Mouse (Mus musculus): ENCODE measurements around the gene Eif4g3. TPM values are rescaled to one million over a fixed set of nuclear protein-coding genes. Genes with fewer than 3 reads are reported as not detected.

Gene Eif4g3
- 38.9 and 42.7 TPM in 2 replicates for polyA plus RNA-seq (2015; fragmentation: Nextera tagmentation; extraction: Ambion mirVana)

DNA sequence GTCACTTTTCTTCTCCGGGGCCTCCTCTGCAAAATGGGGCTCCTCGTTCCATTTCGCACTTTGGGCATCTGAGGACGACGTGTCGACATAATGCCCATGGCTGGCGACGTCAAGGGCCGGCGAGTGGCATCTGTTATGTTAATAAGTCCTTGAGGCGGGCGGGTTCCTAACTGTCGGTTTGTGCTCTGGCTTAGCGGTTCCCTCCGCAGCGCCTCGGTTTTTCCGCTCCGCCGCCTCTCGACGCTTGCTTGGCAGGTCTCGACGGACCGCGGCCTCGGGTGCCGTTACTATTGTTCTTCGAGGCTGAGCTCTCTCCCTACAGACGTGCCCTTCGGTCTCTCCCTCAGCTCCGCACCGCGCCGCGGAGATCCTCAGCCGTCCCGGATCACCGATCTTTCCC is at the start of gene Eif4g3:
Gene Eif4g3 (plus strand): TSS at position 133 of the 400 bp plus-strand sequence.
- peak within 1 kb of the TSS; percentile 95 for H3K27ac ChIP-seq
- H3K4me1 ChIP-seq: peaks cover 26% of the 10 kb centered on the region
- no peaks in the 10 kb centered on the region for H3K9me3 ChIP-seq
- peak within 1 kb of the TSS; percentile 86 for H3K4me2 ChIP-seq
- H3K9ac ChIP-seq: peak within 1 kb of the TSS; percentile 98
- H3K36me3 ChIP-seq: peaks cover 14% of the 10 kb centered on the region
- WGBS: 2% methylated on average over 39 of the region's 39 CpGs
- peak within 1 kb of the TSS; percentile 95 for H3K4me3 ChIP-seq
- peaks cover 27% of the 10 kb centered on the region for H3K27me3 ChIP-seq
- no peak; the same call in 1 of the 2 replicates for ATAC-seq (ENCODE audit: insufficient number of reproducible peaks, insufficient read depth, low FRiP score, low TSS enrichment, low read depth)

DNA sequence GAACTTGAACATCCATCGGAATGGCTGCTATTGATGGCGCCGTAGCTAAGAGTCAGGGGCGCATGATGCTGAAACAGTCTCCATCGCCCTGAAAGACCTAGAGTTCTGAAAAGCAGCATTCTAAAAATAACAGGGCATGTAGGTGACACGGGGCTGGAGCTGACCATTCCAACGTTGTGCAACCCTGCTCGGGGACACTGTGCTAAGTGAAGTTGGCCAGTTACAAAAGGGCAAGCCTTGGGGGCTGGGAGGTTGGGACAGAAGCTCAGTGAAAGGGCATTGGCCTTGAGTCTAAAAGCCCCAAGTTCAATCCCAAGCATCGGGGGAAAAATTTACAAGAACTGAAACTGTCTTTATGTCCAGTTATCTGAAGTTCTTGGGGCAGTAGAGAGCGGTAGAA is 49.3 kb upstream of the Eif4g3 start:
- WGBS: 88% methylated on average over 10 of the region's 10 CpGs
- H3K36me3 ChIP-seq: peaks cover 98% of the 10 kb centered on the region

DNA sequence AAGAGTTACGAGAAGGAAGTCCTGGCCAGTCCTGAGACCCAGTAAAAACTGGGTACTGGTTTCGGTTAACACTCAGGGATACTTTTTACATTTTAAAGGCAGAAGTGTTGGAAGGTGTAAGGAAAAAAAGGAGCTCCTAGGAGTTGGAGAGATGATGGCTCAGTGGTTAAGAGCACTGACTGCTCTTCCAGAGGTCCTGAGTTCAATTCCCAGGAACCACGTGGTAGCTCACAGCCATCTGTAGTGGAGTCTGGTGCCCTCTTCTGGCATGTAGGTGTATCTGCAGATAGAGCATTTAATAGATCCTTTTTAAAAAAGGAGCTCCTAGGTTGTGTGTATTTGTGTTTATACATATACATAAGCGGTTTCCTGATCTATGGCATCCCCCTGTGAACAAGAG is 47.4 kb upstream of the Eif4g3 start:
- Histone ChIP-seq H3K4me3 (no peak overlapping the region), H3K9me3 (no peaks in the 10 kb centered on the region), H3K27ac (no peak overlapping the region), H3K9ac (no peak overlapping the region), H3K36me3 (peaks cover 98% of the 10 kb centered on the region), H3K4me2 (no peak overlapping the region), H3K27me3 (no peaks in the 10 kb centered on the region), H3K4me1 (peaks cover 5% of the 10 kb centered on the region; the same call in 1 of the 2 replicates)
- WGBS: 71% methylated on average over 4 of the region's 4 CpGs
- no peak for ATAC-seq (ENCODE audit: insufficient number of reproducible peaks, insufficient read depth, low FRiP score, low TSS enrichment, low read depth)

More for the DNA sequence above, 49.3 kb upstream of the Eif4g3 start:
- Histone ChIP-seq H3K27me3 (no peaks in the 10 kb centered on the region), H3K4me1 (peaks cover 5% of the 10 kb centered on the region; the same call in 1 of the 2 replicates), H3K9me3 (no peaks in the 10 kb centered on the region), H3K9ac (no peak overlapping the region), H3K4me3 (no peak overlapping the region), H3K4me2 (no peak overlapping the region), H3K27ac (no peak overlapping the region)
- no peak for ATAC-seq (ENCODE audit: insufficient number of reproducible peaks, insufficient read depth, low FRiP score, low TSS enrichment, low read depth)

DNA sequence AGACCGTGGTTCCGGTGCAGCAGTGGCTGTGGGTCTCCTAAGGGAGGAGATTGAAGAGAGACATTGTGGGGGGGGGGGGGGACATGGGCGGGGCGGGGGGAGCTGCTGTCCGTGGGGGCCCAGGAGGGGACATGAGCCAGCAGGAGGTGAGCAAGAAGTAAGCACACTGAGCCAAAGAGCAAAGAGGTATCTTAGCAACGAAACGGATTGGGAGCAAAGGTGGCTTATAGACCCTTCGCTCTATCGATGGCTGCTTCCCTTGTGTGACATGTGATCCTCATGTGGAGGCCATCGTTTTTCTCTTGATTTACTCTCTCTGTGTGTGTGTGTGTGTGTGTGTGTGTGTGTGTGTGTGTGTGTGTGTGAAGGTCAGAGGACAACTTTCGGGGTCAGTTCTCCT is 46.4 kb upstream of the Eif4g3 start:
- no peak overlapping the region for H3K27ac ChIP-seq
- WGBS: 89% methylated on average over 11 of the region's 11 CpGs
- no peaks in the 10 kb centered on the region for H3K9me3 ChIP-seq
- no peak overlapping the region for H3K4me3 ChIP-seq
- peaks cover 98% of the 10 kb centered on the region for H3K36me3 ChIP-seq
- H3K4me1 ChIP-seq: peaks cover 5% of the 10 kb centered on the region; the same call in 1 of the 2 replicates
- H3K9ac ChIP-seq: no peak overlapping the region
- no peak for ATAC-seq (ENCODE audit: insufficient number of reproducible peaks, insufficient read depth, low FRiP score, low TSS enrichment, low read depth)
- no peak overlapping the region for H3K4me2 ChIP-seq
- no peaks in the 10 kb centered on the region for H3K27me3 ChIP-seq

DNA sequence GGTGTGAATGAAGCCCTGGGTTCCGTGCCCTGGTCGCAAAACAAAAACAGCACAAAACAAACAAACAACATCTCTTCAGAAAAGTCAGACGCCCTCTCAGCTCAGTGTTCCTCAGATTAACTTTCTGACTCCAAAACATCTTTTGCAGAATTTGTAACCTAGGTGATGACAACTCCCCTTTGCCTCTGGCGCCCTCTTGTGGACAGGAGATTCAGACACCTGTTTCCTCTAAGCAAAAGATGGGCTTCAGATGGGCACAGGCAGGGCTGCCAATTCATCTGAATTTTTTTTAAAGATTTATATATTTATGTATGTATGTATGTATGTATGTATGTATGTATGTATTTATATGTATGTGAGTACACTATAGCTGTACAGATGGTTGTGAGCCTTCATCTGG is 40.0 kb upstream of the Eif4g3 start:
- H3K27ac ChIP-seq: no peak overlapping the region
- H3K27me3 ChIP-seq: no peaks in the 10 kb centered on the region
- no peak overlapping the region for H3K9ac ChIP-seq
- ATAC-seq (ENCODE audit: insufficient number of reproducible peaks, insufficient read depth, low FRiP score, low TSS enrichment, low read depth): no peak
- WGBS: 35% methylated on average over 4 of the region's 4 CpGs
- peaks cover 93% of the 10 kb centered on the region for H3K36me3 ChIP-seq
- no peak overlapping the region for H3K4me3 ChIP-seq
- no peaks in the 10 kb centered on the region for H3K9me3 ChIP-seq
- H3K4me2 ChIP-seq: no peak overlapping the region
- H3K4me1 ChIP-seq: peaks cover 5% of the 10 kb centered on the region; the same call in 1 of the 2 replicates

DNA sequence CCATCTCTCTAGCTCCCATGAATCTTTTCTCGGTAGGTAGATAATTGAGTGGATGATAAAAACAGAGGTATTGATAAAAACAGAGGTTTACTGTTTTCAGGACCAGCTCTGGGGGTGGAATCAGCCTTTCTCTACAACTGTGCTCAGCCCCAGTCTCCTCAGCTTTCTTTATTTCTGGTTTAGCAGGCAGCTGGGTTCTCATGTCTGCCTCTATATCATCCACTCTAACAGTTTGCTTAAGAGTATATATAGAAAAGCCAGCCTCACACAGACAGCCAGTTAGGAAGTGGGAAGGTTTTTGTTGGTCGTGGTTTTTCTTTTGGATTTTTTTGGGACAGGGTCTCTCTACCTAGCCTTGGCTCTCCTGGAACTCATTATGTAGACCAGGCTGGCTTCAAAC is 38.6 kb upstream of the Eif4g3 start:
- WGBS: 88% methylated on average over 2 of the region's 2 CpGs
- peaks cover 93% of the 10 kb centered on the region for H3K36me3 ChIP-seq

DNA sequence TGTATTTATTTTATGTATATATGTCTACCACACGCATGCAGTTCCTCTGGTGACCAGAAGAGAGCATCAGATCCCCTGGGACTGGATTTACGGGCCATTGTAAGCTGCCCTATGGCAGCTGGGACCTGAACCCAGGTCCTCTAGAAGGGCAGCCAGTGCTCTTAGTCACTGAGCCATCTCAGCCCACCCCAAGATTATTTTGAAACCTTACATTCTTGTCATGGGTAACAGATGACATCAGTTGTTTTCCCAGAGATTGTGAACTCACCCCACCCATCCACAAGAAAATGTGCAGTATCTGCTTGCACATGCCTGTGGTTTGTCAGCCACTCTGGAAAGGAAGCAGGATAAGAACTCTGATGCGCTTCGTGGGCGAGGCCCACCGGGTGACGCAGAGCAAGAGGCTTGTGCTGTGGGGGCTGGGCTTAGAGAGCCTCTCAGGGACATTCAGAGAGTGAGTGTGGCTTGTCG is 37.9 kb upstream of the Eif4g3 start:
- 58% methylated on average over 8 of the region's 8 CpGs for WGBS
- H3K4me3 ChIP-seq: no peak overlapping the region
- H3K36me3 ChIP-seq: peaks cover 93% of the 10 kb centered on the region
- H3K9me3 ChIP-seq: peaks cover 9% of the 10 kb centered on the region
- peaks cover 5% of the 10 kb centered on the region; the same call in 1 of the 2 replicates for H3K4me1 ChIP-seq
- no peak for ATAC-seq (ENCODE audit: insufficient number of reproducible peaks, insufficient read depth, low FRiP score, low TSS enrichment, low read depth)
- no peak overlapping the region for H3K4me2 ChIP-seq
- no peaks in the 10 kb centered on the region for H3K27me3 ChIP-seq
- no peak overlapping the region; the same call in 1 of the 2 replicates for H3K27ac ChIP-seq
- H3K9ac ChIP-seq: no peak overlapping the region

More for the DNA sequence above, 38.6 kb upstream of the Eif4g3 start:
- H3K9me3 ChIP-seq: peaks cover 3% of the 10 kb centered on the region; the same call in 1 of the 2 replicates
- H3K9ac ChIP-seq: no peak overlapping the region
- no peak overlapping the region for H3K4me2 ChIP-seq
- no peak for ATAC-seq (ENCODE audit: insufficient number of reproducible peaks, insufficient read depth, low FRiP score, low TSS enrichment, low read depth)
- no peaks in the 10 kb centered on the region for H3K27me3 ChIP-seq
- no peak overlapping the region for H3K4me3 ChIP-seq
- no peak overlapping the region for H3K27ac ChIP-seq
- peaks cover 5% of the 10 kb centered on the region; the same call in 1 of the 2 replicates for H3K4me1 ChIP-seq

DNA sequence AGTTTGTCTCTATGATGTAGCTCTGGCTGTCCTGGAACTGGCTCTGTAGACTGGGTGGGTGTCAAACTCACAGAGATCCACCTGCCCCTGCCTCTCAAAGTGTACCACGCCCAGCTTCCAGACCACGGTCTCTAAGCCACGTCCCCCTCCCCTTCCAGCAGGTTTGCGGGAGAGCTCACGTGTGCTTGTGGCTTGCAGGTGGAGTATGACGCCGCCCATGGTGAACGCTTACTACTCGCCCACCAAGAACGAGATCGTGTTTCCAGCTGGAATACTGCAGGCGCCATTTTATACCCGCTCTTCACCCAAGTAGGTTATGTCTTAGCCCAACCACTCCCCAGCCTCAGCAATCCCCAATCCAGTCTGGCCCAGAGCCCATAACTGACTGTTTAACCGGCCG is 36.6 kb upstream of the Eif4g3 start:
- H3K9ac ChIP-seq: no peak overlapping the region
- H3K4me1 ChIP-seq: peaks cover 5% of the 10 kb centered on the region; the same call in 1 of the 2 replicates
- peaks cover 9% of the 10 kb centered on the region for H3K9me3 ChIP-seq
- peaks cover 92% of the 10 kb centered on the region for H3K36me3 ChIP-seq
- H3K27ac ChIP-seq: no peak overlapping the region
- ATAC-seq (ENCODE audit: insufficient number of reproducible peaks, insufficient read depth, low FRiP score, low TSS enrichment, low read depth): no peak
- 94% methylated on average over 15 of the region's 15 CpGs for WGBS
- H3K27me3 ChIP-seq: no peaks in the 10 kb centered on the region
- no peak overlapping the region for H3K4me3 ChIP-seq
- no peak overlapping the region for H3K4me2 ChIP-seq

DNA sequence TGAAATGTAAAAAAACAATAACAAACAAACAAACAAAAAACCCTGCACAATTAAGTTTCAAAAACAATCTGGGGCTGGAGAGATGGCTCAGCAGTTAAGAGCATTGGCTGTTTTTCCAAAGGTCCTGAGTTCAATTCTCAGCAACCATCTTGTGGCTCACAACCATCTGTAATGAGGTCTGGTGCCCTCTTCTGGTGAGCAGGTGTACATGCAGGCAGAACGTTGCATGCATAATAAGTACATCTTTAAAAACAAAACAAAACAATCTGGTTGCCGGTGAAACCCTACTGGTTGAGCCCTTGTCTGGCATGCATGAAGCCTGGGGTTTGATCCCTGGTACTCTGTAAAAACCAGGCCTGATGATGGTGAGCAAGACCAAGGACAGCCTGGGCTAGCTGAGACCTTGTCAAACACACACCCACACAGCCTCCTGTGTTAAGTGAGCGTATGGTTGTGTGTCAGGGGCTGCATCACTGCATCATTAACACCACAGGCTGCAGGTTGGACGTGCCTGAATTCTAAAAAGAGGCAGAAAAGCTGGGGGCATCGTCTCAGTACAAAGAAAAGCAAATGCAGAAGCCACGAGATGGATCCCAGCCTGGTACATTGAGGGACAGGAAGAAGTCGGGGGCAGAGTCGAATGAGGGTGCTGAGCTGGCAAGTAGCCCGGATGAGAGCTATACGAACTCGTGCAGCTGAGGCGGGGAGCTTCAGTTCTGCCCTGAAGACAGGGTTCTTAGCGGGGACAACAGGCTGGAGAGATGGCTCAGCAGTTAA is 32.7 kb upstream of the Eif4g3 start:
- Histone ChIP-seq H3K27ac (no peak overlapping the region), H3K9me3 (peaks cover 9% of the 10 kb centered on the region), H3K4me2 (no peak overlapping the region), H3K36me3 (peaks cover 97% of the 10 kb centered on the region), H3K9ac (no peak overlapping the region), H3K27me3 (no peaks in the 10 kb centered on the region), H3K4me3 (no peak overlapping the region), H3K4me1 (peaks cover 2% of the 10 kb centered on the region; the same call in 1 of the 2 replicates)
- WGBS: 88% methylated on average over 13 of the region's 13 CpGs
- no peak for ATAC-seq (ENCODE audit: insufficient number of reproducible peaks, insufficient read depth, low FRiP score, low TSS enrichment, low read depth)

DNA sequence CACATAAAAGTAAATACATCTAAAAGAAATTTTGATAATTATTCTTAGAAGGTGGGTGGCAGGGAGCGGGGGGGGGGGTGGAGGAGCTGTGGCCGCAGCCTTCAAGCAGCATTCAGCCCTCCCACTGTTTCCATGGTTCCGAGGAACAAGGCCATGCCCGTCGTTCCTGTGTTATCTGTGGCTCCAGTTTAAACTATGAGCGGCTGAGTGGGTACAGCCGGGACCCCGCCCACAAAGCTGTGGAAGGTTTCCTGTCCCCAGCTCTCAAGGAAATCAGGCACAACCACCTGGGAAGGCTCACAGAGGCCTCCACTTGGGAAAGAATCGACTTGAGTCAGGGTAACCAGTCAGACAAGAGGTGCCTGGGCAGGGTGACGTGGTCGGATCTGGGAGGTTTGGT is 32.1 kb upstream of the Eif4g3 start:
- Histone ChIP-seq H3K36me3 (peaks cover 93% of the 10 kb centered on the region), H3K4me1 (no peaks in the 10 kb centered on the region), H3K27me3 (no peaks in the 10 kb centered on the region), H3K4me2 (no peak overlapping the region), H3K4me3 (no peak overlapping the region), H3K9ac (no peak overlapping the region), H3K9me3 (peaks cover 9% of the 10 kb centered on the region), H3K27ac (no peak overlapping the region)
- 89% methylated on average over 11 of the region's 11 CpGs for WGBS
- ATAC-seq (ENCODE audit: insufficient number of reproducible peaks, insufficient read depth, low FRiP score, low TSS enrichment, low read depth): no peak

DNA sequence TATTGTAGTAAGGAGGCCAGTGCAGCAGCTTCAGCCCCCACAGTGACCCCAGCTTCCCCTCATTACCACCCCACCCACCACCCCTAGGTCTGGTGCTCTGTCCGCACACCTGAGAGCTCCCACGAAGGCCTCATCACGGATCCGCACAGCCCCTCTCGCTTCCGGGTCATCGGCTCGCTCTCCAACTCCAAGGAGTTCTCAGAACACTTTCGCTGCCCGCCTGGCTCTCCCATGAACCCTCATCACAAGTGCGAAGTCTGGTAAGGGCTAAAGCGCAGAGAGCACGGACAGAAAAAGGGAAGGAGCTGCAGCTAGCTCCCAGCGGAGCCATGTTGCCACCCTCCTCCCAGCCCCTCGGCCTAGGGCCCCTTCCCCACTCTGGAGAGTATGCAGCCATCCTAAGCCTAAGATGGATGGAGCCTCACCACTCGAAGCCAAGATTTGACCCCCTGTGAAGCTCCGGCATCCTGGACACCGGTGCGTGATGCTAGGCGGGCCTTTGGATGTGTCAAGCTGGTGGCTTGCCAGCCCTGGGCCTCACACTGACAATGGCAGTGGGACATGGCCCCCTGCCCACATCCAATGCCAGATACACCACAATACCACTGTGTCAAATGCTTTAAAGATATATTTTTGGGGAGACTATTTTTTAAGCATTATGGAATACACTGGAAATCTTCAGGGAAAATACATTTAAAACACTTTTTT is 30.0 kb upstream of the Eif4g3 start:
- Histone ChIP-seq H3K36me3 (peaks cover 82% of the 10 kb centered on the region), H3K4me1 (no peaks in the 10 kb centered on the region), H3K9me3 (peaks cover 9% of the 10 kb centered on the region), H3K27ac (no peak overlapping the region), H3K4me3 (no peak overlapping the region), H3K27me3 (no peaks in the 10 kb centered on the region), H3K4me2 (no peak overlapping the region), H3K9ac (no peak overlapping the region)
- ATAC-seq (ENCODE audit: insufficient number of reproducible peaks, insufficient read depth, low FRiP score, low TSS enrichment, low read depth): no peak
- 94% methylated on average over 20 of the region's 20 CpGs for WGBS
